9 mouse cellular contexts compared by ENCODE assay signal in the genomic region with DNA sequence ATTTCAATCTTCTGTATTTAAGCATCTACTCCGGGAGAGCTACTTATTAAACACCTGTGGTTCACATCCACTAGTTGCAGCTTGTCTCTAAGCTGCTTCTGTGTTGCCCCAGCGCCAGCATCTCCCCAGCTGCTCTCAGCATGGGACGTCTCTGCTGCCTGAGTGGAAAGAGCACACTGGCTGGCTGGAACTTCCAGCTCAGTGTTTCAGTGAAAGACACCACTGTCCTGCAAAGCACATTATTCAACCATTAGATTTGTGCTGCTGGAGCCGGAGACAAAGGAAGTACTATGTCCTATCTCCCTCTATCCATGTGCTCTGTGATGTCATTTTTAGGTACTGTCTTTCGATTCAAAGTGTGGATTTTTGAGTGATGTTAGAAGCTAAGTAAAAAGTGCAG.
DNase-seq lines count a peak whose midpoint lies in the region; ATAC-seq lines count a peak whose summit lies in the region.
"Had no signal": no experiment of that assay in that cellular context is flagged by ENCODE, and none has a peak within 500 bp of the region (broad histone marks: within the 10 kb centered on the region; RNA-seq: fewer than 3 reads in every experiment).

No protein-coding gene starts in this region.

- no peaks in the 10 kb centered on the region for H3K36me3 ChIP-seq in stomach, embryonic 16.5 days (ENCODE audit: control insufficient read depth, insufficient read depth, low read length)
- H3K36me3 ChIP-seq: limb, embryonic 15.5 days had no signal

- DNase-seq in left cerebral cortex, adult 11 months (ENCODE audit: low spot score) = peak; percentile 14
- DNase-seq in left cerebral cortex, postnatal 36 days (ENCODE audit: low spot score in 2 of 2) = no peak
- DNase-seq in frontal cortex, postnatal 36 days (ENCODE audit: low spot score in 2 of 2) = peak; percentile 5 to 31
- DNase-seq in left cerebral cortex, postnatal 4 days = peak; percentile 56
- no peak for DNase-seq in kidney, postnatal 14 days
- DNase-seq in gastrocnemius, postnatal 25 days = no peak
- no peak for DNase-seq in lung, postnatal 10 days

- intact Hi-C loops in left cerebral cortex, postnatal 36 days (cut with DNase I) = no loop called here
- intact Hi-C loops in left cerebral cortex, postnatal 4 days (cut with DNase I) = no loop called here

- no peaks in the 10 kb centered on the region for H3K9me3 ChIP-seq in stomach, embryonic 16.5 days (replicated peaks; ENCODE audit: control insufficient read depth, low read length)
- H3K9me3 ChIP-seq: limb, embryonic 15.5 days had no signal

- H3K27me3 ChIP-seq in stomach, embryonic 16.5 days (ENCODE audit: control insufficient read depth, insufficient read depth, low read length) = no peaks in the 10 kb centered on the region
- H3K27me3 ChIP-seq: limb, embryonic 15.5 days had no signal

- ATAC-seq in stomach, embryonic 16.5 days (ENCODE audit: insufficient read depth, low FRiP score) = 0 out of 2 replicates have a peak, but pooled peaks have one; percentile 37

- H3K27ac ChIP-seq in stomach, embryonic 16.5 days (ENCODE audit: low read length) = no peak overlapping the region
- H3K27ac ChIP-seq: limb, embryonic 15.5 days had no signal

- WGBS in stomach, embryonic 16.5 days = 47% methylated on average over 5 of the region's 5 CpGs

- H3K9ac ChIP-seq in stomach, embryonic 16.5 days (ENCODE audit: low read length) = no peak overlapping the region
- H3K9ac ChIP-seq: limb, embryonic 15.5 days had no signal

- no peaks in the 10 kb centered on the region for H3K4me1 ChIP-seq in stomach, embryonic 16.5 days (ENCODE audit: control insufficient read depth, insufficient read depth, low read length)

- no peak overlapping the region for H3K4me2 ChIP-seq in stomach, embryonic 16.5 days (ENCODE audit: low read depth, low read length)
- H3K4me2 ChIP-seq: limb, embryonic 15.5 days had no signal

- H3K4me3 ChIP-seq in stomach, embryonic 16.5 days (replicated peaks; ENCODE audit: low read length) = no peak overlapping the region
- H3K4me3 ChIP-seq: limb, embryonic 15.5 days had no signal

Comparison
In these comparisons a context has a peak if more than half of its experiments do, and no peak if none do; other contexts are left out.
1. DNase-seq: peak in left cerebral cortex, adult 11 months (single experiment), frontal cortex, postnatal 36 days (2 of 2) and left cerebral cortex, postnatal 4 days (single experiment); none in left cerebral cortex, postnatal 36 days (0 of 2), kidney, postnatal 14 days (single experiment), gastrocnemius, postnatal 25 days (single experiment) and lung, postnatal 10 days (single experiment).